Mouse (Mus musculus) right cerebral cortex, postnatal 4 days (tissue): Measurements from ENCODE around the gene Pla2g2c.

ENCODE experiments used
- DNase-seq: peaks from one replicate; pipeline ENCODE4 v3.0.0-alpha.2; 2022

Pla2g2c gene

GRCm38 (mm10) chr4:138710633-138711032 lies 14.0 kb upstream of the Pla2g2c start:
- DNase-seq: no peak

GRCm38 (mm10) chr4:138711051-138711820 lies 13.4 kb upstream of the Pla2g2c start:
- no peak for DNase-seq

- DNase-seq: no peak
Measured at GRCm38 (mm10) chr4:138712096-138712495, 12.5 kb upstream of the Pla2g2c start.

GRCm38 (mm10) chr4:138712621-138713020 lies 12.0 kb upstream of the Pla2g2c start:
- no peak for DNase-seq

GRCm38 (mm10) chr4:138714186-138714585 lies 10.4 kb upstream of the Pla2g2c start:
- no peak for DNase-seq

GRCm38 (mm10) chr4:138716697-138717096 lies 7.9 kb upstream of the Pla2g2c start:
- DNase-seq: no peak

GRCm38 (mm10) chr4:138718586-138719263 lies 5.9 kb upstream of the Pla2g2c start:
- no peak for DNase-seq

GRCm38 (mm10) chr4:138719264-138719596 lies 5.4 kb upstream of the Pla2g2c start:
- DNase-seq: no peak

- no peak for DNase-seq
Measured at GRCm38 (mm10) chr4:138723493-138724281, 905 bp upstream of the Pla2g2c start.

GRCm38 (mm10) chr4:138725127-138725461 lies 502 bp downstream of the Pla2g2c start:
- peak; percentile 52 for DNase-seq

- DNase-seq: no peak
Measured at GRCm38 (mm10) chr4:138725751-138726150, 1.2 kb downstream of the Pla2g2c start.

GRCm38 (mm10) chr4:138729018-138729703 lies 4.6 kb downstream of the Pla2g2c start:
- no peak for DNase-seq

- no peak for DNase-seq
Measured at GRCm38 (mm10) chr4:138734105-138734504, 9.5 kb downstream of the Pla2g2c start.

- DNase-seq: no peak
Measured at GRCm38 (mm10) chr4:138734863-138735262, 10.3 kb downstream of the Pla2g2c start.

GRCm38 (mm10) chr4:138737031-138737430 lies 12.4 kb downstream of the Pla2g2c start, which contains the start of gene Ubxn10:
Gene Ubxn10 (minus strand): TSS chr4:138737167.
- no peak for DNase-seq

GRCm38 (mm10) chr4:138739136-138739851 lies 14.7 kb downstream of the Pla2g2c start:
- DNase-seq: no peak

GRCm38 (mm10) chr4:138745884-138746283 lies 21.3 kb downstream of the Pla2g2c start:
- no peak for DNase-seq

- DNase-seq: no peak
Measured at GRCm38 (mm10) chr4:138746866-138747265, 22.3 kb downstream of the Pla2g2c start.

- no peak for DNase-seq
Measured at GRCm38 (mm10) chr4:138747851-138748250, 23.3 kb downstream of the Pla2g2c start.

- peak; percentile 39 for DNase-seq
Measured at GRCm38 (mm10) chr4:138748369-138749072, 23.9 kb downstream of the Pla2g2c start.

GRCm38 (mm10) chr4:138752603-138753002 lies 28.0 kb downstream of the Pla2g2c start:
- no peak for DNase-seq

- DNase-seq: no peak
Measured at GRCm38 (mm10) chr4:138753608-138754007, 29.0 kb downstream of the Pla2g2c start.
